Mouse (Mus musculus) heart, embryonic 10.5 days (tissue): Measurements from ENCODE around the gene Setd1b. TPM values are rescaled to one million over a fixed set of nuclear protein-coding genes. Genes with fewer than 3 reads are reported as not detected.

Experiments
- DNase-seq: peaks from one replicate; pipeline ENCODE4 v3.0.0-alpha.2; 2017; ENCODE audit warnings: low spot score
- H3K27ac ChIP-seq: fragments of 300-500 bp; sonication (generic); 2 replicates; pipeline ENCODE4 v1.5.1; 2016; ENCODE audit warnings: mild to moderate bottlenecking
- H3K27me3 ChIP-seq: fragments of 300-500 bp; sonication (generic); 2 replicates; pipeline ENCODE4 v1.6.1; 2016; ENCODE audit warnings: mild to moderate bottlenecking; ENCODE audit not compliant: poor library complexity, insufficient read depth, severe bottlenecking
- H3K36me3 ChIP-seq: fragments of 300-500 bp; sonication (generic); 2 replicates; pipeline ENCODE4 v1.6.1; 2016; ENCODE audit warnings: mild to moderate bottlenecking, moderate library complexity
- H3K4me1 ChIP-seq: fragments of 300-500 bp; sonication (generic); 2 replicates; pipeline ENCODE4 v1.6.1; 2016; ENCODE audit warnings: mild to moderate bottlenecking
- H3K4me3 ChIP-seq: fragments of 300-500 bp; sonication (generic); 2 replicates; pipeline ENCODE4 v1.5.1; 2016; ENCODE audit warnings: mild to moderate bottlenecking, moderate library complexity
- H3K9me3 ChIP-seq: fragments of 300-500 bp; sonication (generic); 2 replicates; pipeline ENCODE4 v1.6.1; 2016; ENCODE audit warnings: mild to moderate bottlenecking, moderate library complexity
- WGBS: fragments of 180-500 bp; shearing (Covaris S2); methylation state at CpG from one replicate; pipeline ENCODE4 v1.1.7; 2016; 5-methylcytosine and 5-hydroxymethylcytosine counted together
- polyA plus RNA-seq: library from polyadenylated mRNA; unstranded; fragments of >200 nt; fragmentation: Nextera tagmentation; extraction: Ambion mirVana; gene quantifications from 2 replicates; pipeline ENCODE4 v1.2.1, GENCODE M21; 2016

The Setd1b gene
- polyA plus RNA-seq, 1 experiment from 2014 or later, result 9.8 TPM

GRCm38 (mm10) chr5:123116080-123116479, 25.9 kb upstream of the Setd1b start:
- DNase-seq, result no peak
- Histone ChIP-seq H3K27ac (no peak overlapping the region), H3K4me3 (no peak overlapping the region), H3K27me3 (no peaks in the 10 kb centered on the region), H3K9me3 (no peaks in the 10 kb centered on the region), H3K4me1 (peaks cover 23% of the 10 kb centered on the region), H3K36me3 (no peaks in the 10 kb centered on the region)
- 53% methylated on average over 8 of the region's 8 CpGs for WGBS

- DNase-seq, result no peak
- WGBS, result 20% methylated on average over 10 of the region's 10 CpGs
- H3K9me3 ChIP-seq, result no peaks in the 10 kb centered on the region
- peaks cover 23% of the 10 kb centered on the region for H3K4me1 ChIP-seq
- no peak overlapping the region; the same call in 1 of the 2 replicates for H3K27ac ChIP-seq
- 0 out of 2 replicates have a peak, but pooled peaks cover 1% of the 10 kb centered on the region for H3K36me3 ChIP-seq
- H3K27me3 ChIP-seq, result no peaks in the 10 kb centered on the region
- no peak overlapping the region for H3K4me3 ChIP-seq
Measured at GRCm38 (mm10) chr5:123117257-123117656, 24.7 kb upstream of the Setd1b start.

GRCm38 (mm10) chr5:123117773-123118172, 24.2 kb upstream of the Setd1b start:
- 81% methylated on average over 8 of the region's 8 CpGs for WGBS
- no peaks in the 10 kb centered on the region for H3K27me3 ChIP-seq
- DNase-seq, result no peak
- H3K27ac ChIP-seq, result no peak overlapping the region
- H3K36me3 ChIP-seq, result 0 out of 2 replicates have a peak, but pooled peaks cover 4% of the 10 kb centered on the region
- peaks cover 23% of the 10 kb centered on the region for H3K4me1 ChIP-seq
- H3K9me3 ChIP-seq, result no peaks in the 10 kb centered on the region
- H3K4me3 ChIP-seq, result no peak overlapping the region

- 68% methylated on average over 10 of the region's 10 CpGs for WGBS
- peaks cover 23% of the 10 kb centered on the region for H3K4me1 ChIP-seq
- 0 out of 2 replicates have a peak overlapping the region, but pooled peaks have one; percentile 7 for H3K27ac ChIP-seq
- DNase-seq, result no peak
- H3K4me3 ChIP-seq, result no peak overlapping the region
- peaks cover 10% of the 10 kb centered on the region; the same call in 1 of the 2 replicates for H3K36me3 ChIP-seq
- no peaks in the 10 kb centered on the region for H3K9me3 ChIP-seq
- no peaks in the 10 kb centered on the region for H3K27me3 ChIP-seq
Measured at GRCm38 (mm10) chr5:123118826-123119225, 23.2 kb upstream of the Setd1b start.

- H3K9me3 ChIP-seq, result no peaks in the 10 kb centered on the region
- no peaks in the 10 kb centered on the region for H3K27me3 ChIP-seq
- peaks cover 27% of the 10 kb centered on the region for H3K4me1 ChIP-seq
- no peak overlapping the region for H3K4me3 ChIP-seq
- no peak for DNase-seq
- peaks cover 10% of the 10 kb centered on the region; the same call in 1 of the 2 replicates for H3K36me3 ChIP-seq
- 71% methylated on average over 7 of the region's 7 CpGs for WGBS
- H3K27ac ChIP-seq, result no peak overlapping the region
Measured at GRCm38 (mm10) chr5:123120624-123121215, 21.3 kb upstream of the Setd1b start.

GRCm38 (mm10) chr5:123122181-123122580, 19.8 kb upstream of the Setd1b start:
- Histone ChIP-seq H3K9me3 (no peaks in the 10 kb centered on the region), H3K27ac (no peak overlapping the region), H3K27me3 (no peaks in the 10 kb centered on the region), H3K4me3 (no peak overlapping the region), H3K36me3 (peaks cover 10% of the 10 kb centered on the region; the same call in 1 of the 2 replicates), H3K4me1 (peaks cover 22% of the 10 kb centered on the region)
- DNase-seq, result no peak
- WGBS, result 88% methylated on average over 4 of the region's 4 CpGs

GRCm38 (mm10) chr5:123125105-123125504, 16.9 kb upstream of the Setd1b start:
- WGBS, result 79% methylated on average over 6 of the region's 6 CpGs
- Histone ChIP-seq H3K4me3 (no peak overlapping the region), H3K36me3 (peaks cover 13% of the 10 kb centered on the region), H3K27ac (no peak overlapping the region), H3K4me1 (peaks cover 27% of the 10 kb centered on the region; the same call in 1 of the 2 replicates), H3K27me3 (no peaks in the 10 kb centered on the region), H3K9me3 (no peaks in the 10 kb centered on the region)
- DNase-seq, result no peak

- 75% methylated on average over 18 of the region's 18 CpGs for WGBS
- no peak for DNase-seq
- no peak overlapping the region for H3K4me3 ChIP-seq
- H3K36me3 ChIP-seq, result peaks cover 13% of the 10 kb centered on the region
- peaks cover 20% of the 10 kb centered on the region; the same call in 1 of the 2 replicates for H3K4me1 ChIP-seq
- no peaks in the 10 kb centered on the region for H3K9me3 ChIP-seq
- no peaks in the 10 kb centered on the region for H3K27me3 ChIP-seq
- H3K27ac ChIP-seq, result no peak overlapping the region; the same call in 1 of the 2 replicates
Measured at GRCm38 (mm10) chr5:123125638-123126406, 16.2 kb upstream of the Setd1b start.

- H3K27ac ChIP-seq, result no peak overlapping the region
- H3K27me3 ChIP-seq, result peaks cover 4% of the 10 kb centered on the region; the same call in 1 of the 2 replicates
- no peaks in the 10 kb centered on the region for H3K9me3 ChIP-seq
- H3K4me1 ChIP-seq, result peaks cover 25% of the 10 kb centered on the region
- H3K4me3 ChIP-seq, result no peak overlapping the region
- no peak for DNase-seq
- 66% methylated on average over 6 of the region's 6 CpGs for WGBS
- peaks cover 13% of the 10 kb centered on the region for H3K36me3 ChIP-seq
Measured at GRCm38 (mm10) chr5:123127031-123127430, 15.0 kb upstream of the Setd1b start.

GRCm38 (mm10) chr5:123128426-123129169, 13.4 kb upstream of the Setd1b start:
- Histone ChIP-seq H3K4me1 (peaks cover 40% of the 10 kb centered on the region), H3K4me3 (no peak overlapping the region), H3K27ac (peak overlapping the region; percentile 44; the same call in 1 of the 2 replicates), H3K9me3 (no peaks in the 10 kb centered on the region), H3K27me3 (peaks cover 4% of the 10 kb centered on the region; the same call in 1 of the 2 replicates), H3K36me3 (peaks cover 5% of the 10 kb centered on the region)
- 53% methylated on average over 10 of the region's 10 CpGs for WGBS
- no peak for DNase-seq

GRCm38 (mm10) chr5:123129170-123129757, 12.7 kb upstream of the Setd1b start:
- 73% methylated on average over 10 of the region's 10 CpGs for WGBS
- Histone ChIP-seq H3K4me3 (no peak overlapping the region), H3K27ac (no peak overlapping the region; the same call in 1 of the 2 replicates), H3K36me3 (peaks cover 5% of the 10 kb centered on the region; the same call in 1 of the 2 replicates), H3K27me3 (peaks cover 4% of the 10 kb centered on the region; the same call in 1 of the 2 replicates), H3K9me3 (no peaks in the 10 kb centered on the region), H3K4me1 (peaks cover 46% of the 10 kb centered on the region)
- DNase-seq, result no peak

- no peak overlapping the region for H3K27ac ChIP-seq
- H3K4me1 ChIP-seq, result peaks cover 56% of the 10 kb centered on the region
- H3K36me3 ChIP-seq, result peaks cover 7% of the 10 kb centered on the region; the same call in 1 of the 2 replicates
- WGBS, result 89% methylated on average over 9 of the region's 9 CpGs
- no peak overlapping the region for H3K4me3 ChIP-seq
- no peaks in the 10 kb centered on the region for H3K9me3 ChIP-seq
- no peak for DNase-seq
- H3K27me3 ChIP-seq, result peaks cover 4% of the 10 kb centered on the region; the same call in 1 of the 2 replicates
Measured at GRCm38 (mm10) chr5:123130030-123130813, 11.8 kb upstream of the Setd1b start.
